Mouse (Mus musculus) ES-E14 (cell line): ENCODE measurements at regions not wholly inside any gene's neighbourhood (a gene's known extent, or its start where the extent isn't known, plus 50 kb on each side); places are given as distances from the start of the nearest gene placed in this dataset.

Source experiments
- DNase-seq: peaks from one replicate; pipeline ENCODE4 v3.0.0-alpha.2; 2013; ENCODE audit warnings: low read depth, low spot score
- H3K27ac ChIP-seq: 2 replicates; pipeline ENCODE4 v1.5.1; 2012; ENCODE audit warnings: low read depth, mild to moderate bottlenecking, low read length, moderate library complexity, mixed read lengths; ENCODE audit not compliant: poor library complexity, insufficient read depth, severe bottlenecking
- H3K36me3 ChIP-seq: 2 replicates; pipeline ENCODE4 v1.6.1; 2012; ENCODE audit warnings: mild to moderate bottlenecking, low read length, moderate library complexity, mixed read lengths; ENCODE audit not compliant: control insufficient read depth, poor library complexity, insufficient read depth, severe bottlenecking
- H3K4me1 ChIP-seq, 2 experiments: fragments of 150-350 bp in 1 of 2; sonication (generic) in 1 of 2; 2 replicates each; pipeline ENCODE4 v1.6.1; 2012; ENCODE audit warnings: low read length in 2 of 2, mild to moderate bottlenecking in 1 of 2, mixed read lengths in 1 of 2; ENCODE audit not compliant: control insufficient read depth in 2 of 2, insufficient read depth in 2 of 2, poor library complexity in 1 of 2
- H3K4me3 ChIP-seq, 2 experiments: fragments of 150-350 bp in 1 of 2; sonication (generic) in 1 of 2; 2 replicates each; pipeline ENCODE4 v1.5.1; 2012; ENCODE audit warnings: low read length in 2 of 2, low read depth in 1 of 2, mild to moderate bottlenecking in 1 of 2, mixed read lengths in 1 of 2; ENCODE audit not compliant: insufficient read depth in 1 of 2, poor library complexity in 1 of 2, severe bottlenecking in 1 of 2
- H3K9ac ChIP-seq: 2 replicates; pipeline ENCODE4 v1.6.1; 2012; ENCODE audit warnings: low read depth, mild to moderate bottlenecking, low read length, mixed read lengths; ENCODE audit not compliant: poor library complexity, insufficient read depth, severe bottlenecking
- H3K9me3 ChIP-seq: fragments of 150-350 bp; sonication (generic); 2 replicates; pipeline ENCODE4 v1.6.1; 2012; ENCODE audit warnings: low read depth, mild to moderate bottlenecking, low read length; ENCODE audit not compliant: control insufficient read depth, insufficient read depth
- CHD2 ChIP-seq: IDR thresholded peaks from 2 replicates; pipeline ENCODE4 v1.6.1; 2014; ENCODE audit warnings: mild to moderate bottlenecking, low read depth, low read length, inconsistent platforms
- HCFC1 ChIP-seq: IDR thresholded peaks from 2 replicates; pipeline ENCODE4 v1.6.1; 2012; ENCODE audit warnings: low read length, inconsistent platforms, borderline replicate concordance; ENCODE audit not compliant: insufficient read depth
- MAFK ChIP-seq: IDR thresholded peaks from 2 replicates; pipeline ENCODE4 v1.6.1; 2014; ENCODE audit warnings: mild to moderate bottlenecking, low read depth, low read length, inconsistent platforms; ENCODE audit not compliant: insufficient read depth
- ZC3H11A ChIP-seq: IDR thresholded peaks from 2 replicates; pipeline ENCODE4 v1.6.1; 2012; ENCODE audit warnings: low read depth, mild to moderate bottlenecking, inconsistent platforms, low read length, borderline replicate concordance
- ZNF384 ChIP-seq: IDR thresholded peaks from 2 replicates; pipeline ENCODE4 v1.6.1; 2012; ENCODE audit warnings: low read depth, low read length, inconsistent platforms
- in situ Hi-C, 2 experiments: fragments of 600-800 bp; cut with MboI; formaldehyde crosslinking; loops; one replicate each; pipeline ENCODE4 v1.15.1; 2025; ENCODE audit warnings: low sequenced_read_pairs in 2 of 2, inconsistent platforms in 1 of 2; ENCODE audit not compliant: unreplicated experiment in 2 of 2

- no peaks in the 10 kb centered on the region for H3K36me3 ChIP-seq
- DNase-seq: no peak
- in situ Hi-C loops: no loop called here
- no peaks in the 10 kb centered on the region for H3K9me3 ChIP-seq
- no peak overlapping the region for H3K27ac ChIP-seq
- H3K4me3 ChIP-seq: no peak overlapping the region
- no peaks in the 10 kb centered on the region for H3K4me1 ChIP-seq
- TF ChIP-seq MAFK: no peak
- no peak for TF ChIP-seq CHD2
- no peak for TF ChIP-seq ZNF384
- no peak for TF ChIP-seq ZC3H11A
- TF ChIP-seq HCFC1: no peak
- no peak overlapping the region for H3K9ac ChIP-seq
Observed at GRCm38 (mm10) chr3:37937381-37938283, 213.3 kb upstream of the Gm5148 start.

GRCm38 (mm10) chr3:37936251-37936931, 212.1 kb upstream of the Gm5148 start:
- TF ChIP-seq ZC3H11A: no peak
- TF ChIP-seq ZNF384: no peak
- no peak for TF ChIP-seq HCFC1
- TF ChIP-seq CHD2: no peak
- no peak for TF ChIP-seq MAFK
- Histone ChIP-seq H3K27ac (no peak overlapping the region), H3K4me1 (no peaks in the 10 kb centered on the region), H3K4me3 (no peak overlapping the region), H3K36me3 (no peaks in the 10 kb centered on the region), H3K9me3 (no peaks in the 10 kb centered on the region), H3K9ac (no peak overlapping the region)
- in situ Hi-C loops: no loop called here
- DNase-seq: no peak

- Histone ChIP-seq H3K9ac (no peak overlapping the region), H3K27ac (no peak overlapping the region), H3K4me3 (no peak overlapping the region), H3K9me3 (no peaks in the 10 kb centered on the region), H3K4me1 (no peaks in the 10 kb centered on the region), H3K36me3 (no peaks in the 10 kb centered on the region)
- no peak for DNase-seq
- TF ChIP-seq MAFK (no peak), CHD2 (no peak), ZNF384 (no peak), HCFC1 (no peak), ZC3H11A (no peak)
- in situ Hi-C loops: no loop called here
Observed at GRCm38 (mm10) chr3:37934905-37935708, 210.8 kb upstream of the Gm5148 start.

- Histone ChIP-seq H3K9ac (no peak overlapping the region), H3K9me3 (no peaks in the 10 kb centered on the region), H3K4me1 (no peaks in the 10 kb centered on the region), H3K36me3 (no peaks in the 10 kb centered on the region), H3K4me3 (no peak overlapping the region), H3K27ac (no peak overlapping the region)
- TF ChIP-seq MAFK (no peak), HCFC1 (no peak), ZC3H11A (no peak), CHD2 (no peak), ZNF384 (no peak)
- in situ Hi-C loops: no loop called here
- no peak for DNase-seq
Observed at GRCm38 (mm10) chr3:37934236-37934635, 209.9 kb upstream of the Gm5148 start.
